Mouse (Mus musculus) olfactory bulb, adult 2 months (tissue): ENCODE results near the gene Serinc4.

ENCODE experiments used
- CTCF ChIP-seq: fragments of 200-500 bp; IDR thresholded peaks from 2 replicates; pipeline ENCODE4 v1.5.1; 2012; ENCODE audit warnings: low read depth, mild to moderate bottlenecking, low read length, moderate library complexity; ENCODE audit not compliant: insufficient read depth
- POLR2A ChIP-seq: fragments of 200-500 bp; IDR thresholded peaks from 2 replicates; pipeline ENCODE4 v1.6.1; 2012; ENCODE audit warnings: mild to moderate bottlenecking, low read depth, low read length, moderate library complexity; ENCODE audit not compliant: insufficient read depth

DNA sequence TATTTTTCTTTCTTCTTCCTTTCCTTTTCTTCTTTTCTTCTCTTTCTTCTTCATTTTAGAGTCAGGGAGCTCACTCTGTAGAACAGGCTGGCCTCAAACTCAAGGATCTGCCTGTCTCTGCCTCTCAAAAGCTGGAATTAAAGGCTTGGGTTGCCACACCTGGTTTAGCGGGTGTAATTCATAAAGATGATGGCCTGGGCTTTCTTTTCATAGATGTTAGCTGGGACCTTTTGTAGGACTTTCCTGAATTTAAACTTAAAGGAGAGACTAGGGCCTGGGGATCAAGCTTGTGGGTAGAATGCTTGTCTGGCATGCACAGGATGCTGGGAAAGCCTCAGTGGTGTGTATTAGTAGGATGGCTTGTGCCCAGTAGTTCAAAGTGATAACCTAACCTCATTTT, 12.4 kb downstream of the Serinc4 start, which contains the start of gene Ell3:
- no peak for TF ChIP-seq CTCF
- TF ChIP-seq POLR2A = no peak
